Mouse (Mus musculus) liver, postnatal 0 days (tissue): ENCODE data around the gene Map2k2.

Experiments used
- CTCF ChIP-seq: sonication (generic); IDR thresholded peaks from 2 replicates; pipeline ENCODE4 v1.5.1; 2016; ENCODE audit warnings: antibody characterized with exemption, low read depth
- EP300 ChIP-seq: IDR thresholded peaks from 2 replicates; pipeline ENCODE4 v1.6.1; 2016; ENCODE audit warnings: antibody characterized with exemption, low read depth, mild to moderate bottlenecking

- TF ChIP-seq CTCF, result no peak
- TF ChIP-seq EP300, result no peak
Measured at GRCm38 (mm10) chr10:81161602-81162317, 56.0 kb downstream of the Map2k2 start.
